Mouse (Mus musculus) kidney, postnatal 4 days (tissue): ENCODE data around the gene P2rx6.
"Not testable (repeated sequence)": the region's sequence is repeated elsewhere in the genome, so short reads cannot be mapped to it uniquely, and the experiment has no call there.

Source experiments
- DNase-seq, 2 experiments: peaks; one replicate each; pipeline ENCODE4 v3.0.0; 2021; ENCODE audit warnings: mixed read lengths in 2 of 2

P2rx6 gene

DNA sequence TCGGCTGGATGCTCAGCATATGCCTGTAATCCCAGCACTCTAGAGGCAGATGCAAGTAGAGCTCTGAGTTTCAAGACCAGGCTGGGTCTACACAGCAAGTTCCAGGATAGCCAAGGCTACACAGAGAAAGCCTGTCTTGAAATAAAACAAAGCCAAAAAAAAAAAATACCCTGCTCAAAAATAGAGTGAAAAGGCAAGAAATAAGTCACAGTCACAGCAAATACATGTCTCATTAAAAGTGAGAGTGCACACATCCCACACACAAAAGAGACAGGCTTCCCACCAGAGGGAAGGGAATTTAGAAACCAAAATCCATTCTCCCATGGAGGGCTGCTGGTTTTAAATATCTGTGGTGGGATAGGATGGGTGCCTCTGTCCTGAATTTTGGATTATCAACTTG, 1.9 kb downstream of the P2rx6 start:
- DNase-seq, result no peak

DNA sequence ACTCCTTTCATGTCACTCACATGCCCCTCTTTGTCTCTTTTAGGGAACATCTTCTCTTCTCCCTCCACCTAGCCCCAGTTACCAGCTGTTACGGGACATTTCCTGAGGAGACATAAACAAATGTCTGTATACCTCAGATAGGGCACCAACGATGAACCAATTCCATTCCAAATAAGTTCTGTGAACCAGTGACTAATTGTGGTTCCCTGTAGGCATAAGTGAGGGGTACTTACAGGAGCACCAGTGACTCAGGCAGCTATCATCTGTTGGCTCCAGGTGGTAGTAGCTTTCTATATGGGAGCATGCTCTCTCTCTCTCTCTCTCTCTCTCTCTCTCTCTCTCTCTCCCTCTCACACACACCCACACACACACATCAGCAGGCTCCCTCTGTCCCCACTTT, 2.5 kb downstream of the P2rx6 start:
- no peak for DNase-seq

DNA sequence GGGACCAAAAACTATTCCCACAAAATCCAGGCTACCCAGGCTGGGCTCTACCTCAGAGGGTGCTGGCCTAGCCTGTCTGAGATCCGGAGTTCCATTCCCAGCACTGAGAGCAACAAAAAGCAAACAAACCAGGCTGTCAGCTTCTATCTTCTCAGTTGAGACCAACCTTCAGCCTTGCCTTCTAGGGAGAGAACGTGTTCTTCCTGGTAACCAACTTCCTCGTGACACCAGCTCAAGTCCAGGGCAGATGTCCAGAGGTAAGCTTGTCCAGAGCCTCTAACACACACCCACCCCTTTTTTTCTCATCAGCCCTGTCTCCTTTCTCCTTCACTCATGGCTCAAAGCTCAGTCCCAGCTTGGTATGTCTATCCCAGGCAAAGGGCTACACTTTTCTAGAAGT, 3.1 kb downstream of the P2rx6 start:
- no peak for DNase-seq

DNA sequence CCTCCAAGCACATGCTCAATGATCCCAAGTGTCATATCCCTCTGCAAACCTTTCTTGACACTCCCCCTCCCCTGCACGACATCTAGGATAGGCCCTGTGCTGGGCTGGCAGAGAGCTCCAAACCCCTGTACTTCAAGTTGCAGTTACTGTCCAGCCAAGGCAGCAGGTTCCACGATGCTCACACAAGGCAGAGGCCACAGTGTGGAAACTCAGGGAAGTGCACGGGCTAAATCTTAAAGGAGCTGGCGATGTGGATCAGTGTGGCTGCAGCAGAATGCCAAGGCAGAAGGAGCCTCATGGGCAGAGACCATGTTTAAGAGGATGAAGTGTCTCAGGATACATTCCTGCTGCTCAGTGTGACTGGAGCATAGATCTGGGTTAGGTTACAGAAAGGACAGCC, 4.5 kb downstream of the P2rx6 start:
- peak in 1 of 2 experiments; percentile 37 for DNase-seq

DNA sequence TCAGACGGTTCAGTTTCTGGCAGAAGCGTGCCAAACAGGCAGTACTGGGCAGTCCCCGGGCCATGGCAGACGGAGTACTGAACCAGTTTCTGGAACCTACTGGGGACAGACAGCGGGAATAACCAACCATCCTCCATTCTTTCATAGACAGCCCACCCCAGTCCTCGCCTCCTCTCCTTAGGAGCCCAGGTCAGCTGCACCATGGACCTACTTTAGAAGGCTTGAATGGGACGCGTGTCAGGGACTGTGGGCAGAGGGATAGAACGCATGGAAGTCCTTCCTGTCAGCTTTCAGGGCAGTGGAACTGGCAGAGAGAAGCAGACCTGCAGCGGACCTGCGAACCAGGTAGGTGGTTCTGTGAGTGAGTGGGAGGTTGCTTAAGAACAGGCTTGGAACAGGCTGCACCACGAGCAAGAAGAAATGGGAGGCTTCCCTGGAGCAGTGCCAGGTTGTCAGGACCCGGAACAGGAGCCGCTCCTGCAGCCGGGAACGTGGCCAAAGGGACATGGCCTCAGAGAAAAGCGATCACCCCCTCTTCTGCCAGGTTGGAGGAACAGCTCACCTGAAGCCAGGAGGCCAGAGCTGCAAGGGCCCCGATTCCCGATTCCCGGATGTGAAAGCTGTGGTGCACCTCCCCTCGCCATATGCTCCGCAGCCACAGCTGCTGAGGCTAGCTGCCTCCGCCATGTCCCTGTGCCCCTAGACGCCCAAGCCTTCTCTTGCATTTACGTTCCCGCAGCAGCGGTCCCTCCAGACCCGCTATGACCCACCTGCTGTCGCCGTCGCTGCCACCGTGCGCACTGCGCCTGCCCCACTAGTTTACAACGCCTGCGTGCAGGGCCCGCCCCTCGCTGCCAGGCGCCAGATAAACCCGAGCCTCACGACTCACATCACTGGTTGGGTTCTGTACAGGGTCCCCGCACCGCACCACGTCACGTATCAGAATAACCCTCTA, 14.5 kb downstream of the P2rx6 start:
- peak; percentile 81 to 86 for DNase-seq

DNA sequence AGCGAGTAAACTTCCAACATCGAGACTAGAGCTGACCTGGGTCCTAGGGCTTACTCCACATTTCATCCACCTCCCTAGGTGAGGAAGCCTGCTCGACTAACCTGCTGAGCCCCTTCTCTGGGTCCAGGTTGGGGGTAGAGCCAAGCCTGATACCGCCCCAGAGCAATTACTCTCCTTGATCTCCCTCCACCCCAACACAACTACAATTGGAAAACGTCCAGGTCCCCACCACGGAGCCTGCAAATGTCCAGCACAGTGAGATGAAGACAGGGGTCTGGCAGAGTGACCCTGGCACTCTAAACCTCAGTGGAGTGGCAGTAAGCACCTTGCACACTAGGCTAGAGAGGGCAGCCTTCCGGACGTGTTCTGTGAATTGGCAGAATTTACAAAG, 15.1 kb downstream of the P2rx6 start:
- DNase-seq, result no peak

DNA sequence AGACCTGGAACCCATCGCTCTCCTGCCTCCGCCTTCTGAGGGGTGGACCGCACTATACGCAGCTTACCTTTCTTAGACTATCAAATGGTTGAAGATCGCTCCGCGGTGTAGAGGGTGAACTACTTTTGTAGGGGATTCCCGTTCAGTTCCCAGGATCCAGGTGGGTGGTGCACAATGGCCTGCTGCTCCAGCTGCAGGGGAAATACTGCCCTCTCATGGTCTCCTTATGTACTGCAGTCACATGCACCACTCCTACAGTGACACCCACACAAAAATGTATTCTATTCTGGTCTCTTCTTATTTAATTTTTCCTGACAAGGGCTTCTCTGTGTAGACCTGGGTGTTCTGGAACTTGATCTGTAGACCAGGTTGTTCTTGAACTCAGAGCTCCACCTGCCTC, 21.4 kb downstream of the P2rx6 start, which contains the start of gene Slc7a4:
Gene Slc7a4 (minus strand): TSS at position 151 of the 400 bp plus-strand sequence.
- DNase-seq, result peak in 1 of 2 experiments; percentile 37

DNA sequence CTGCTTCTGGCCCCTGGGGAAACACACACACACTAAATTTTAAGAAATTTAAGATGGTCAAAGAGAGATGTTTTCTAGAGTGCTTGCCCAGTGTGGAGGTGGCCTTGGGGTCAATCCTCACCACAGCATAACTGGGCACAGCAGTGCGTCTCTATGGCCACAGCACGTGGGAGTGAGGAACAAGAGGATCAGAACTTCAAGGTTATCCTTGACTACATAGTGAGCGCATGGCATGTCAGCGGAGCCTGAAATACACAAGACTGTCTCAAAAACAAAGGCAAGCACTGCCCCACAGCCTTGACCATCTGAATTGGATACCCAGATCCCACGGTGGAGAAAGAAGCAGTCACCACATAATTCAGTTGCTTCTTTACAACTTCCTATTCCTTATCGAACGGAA, 22.9 kb downstream of the P2rx6 start:
- no peak for DNase-seq

DNA sequence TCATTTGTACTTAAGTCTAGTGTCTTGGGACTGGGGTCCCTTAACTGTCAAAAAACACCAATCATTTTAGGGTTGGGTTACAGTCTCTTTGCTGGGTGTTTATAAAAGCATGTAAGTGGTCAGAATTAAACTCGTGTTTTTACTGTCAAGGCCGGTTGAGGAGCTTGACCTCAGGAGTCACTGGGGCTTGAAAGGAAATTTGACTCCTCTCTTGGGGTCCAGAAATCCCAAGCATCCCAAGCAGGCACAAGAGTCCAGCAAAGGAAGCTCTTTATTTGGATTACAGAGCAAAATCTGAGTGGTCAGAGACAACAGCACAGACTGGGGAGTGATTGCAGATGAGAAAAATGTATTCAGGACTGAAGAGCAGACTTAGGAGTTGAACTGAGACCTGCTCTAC, 29.0 kb downstream of the P2rx6 start:
- no peak for DNase-seq

DNA sequence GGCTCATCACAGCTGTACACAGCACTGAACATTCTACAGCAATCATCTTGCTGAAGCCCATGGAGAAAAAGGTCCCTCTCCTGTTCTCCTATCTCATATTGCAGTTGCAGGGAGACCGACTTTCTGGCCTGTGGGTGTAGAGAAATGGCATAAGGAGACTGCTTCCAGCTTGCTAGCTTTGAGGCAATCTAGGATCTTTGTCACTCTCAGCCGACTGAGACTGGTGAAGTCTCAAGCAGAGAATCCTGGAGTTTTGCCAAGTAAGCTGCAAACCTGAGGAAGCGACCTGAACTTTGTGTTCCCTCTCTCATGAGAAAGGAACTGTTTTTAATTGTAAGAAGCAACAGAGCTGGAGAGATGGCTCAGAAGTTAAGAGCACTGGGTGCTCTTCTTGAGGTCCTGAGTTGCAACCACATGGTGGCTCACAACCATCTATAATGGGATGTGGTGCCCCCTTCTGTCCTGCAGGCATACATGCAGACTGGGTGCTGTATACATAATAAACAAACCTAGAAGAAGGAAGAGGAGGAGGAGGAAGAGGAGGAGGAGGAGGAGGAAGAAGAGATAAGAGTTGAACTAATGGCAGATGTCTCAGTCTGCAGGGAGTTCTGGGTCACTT, 39.4 kb downstream of the P2rx6 start:
- no peak for DNase-seq

DNA sequence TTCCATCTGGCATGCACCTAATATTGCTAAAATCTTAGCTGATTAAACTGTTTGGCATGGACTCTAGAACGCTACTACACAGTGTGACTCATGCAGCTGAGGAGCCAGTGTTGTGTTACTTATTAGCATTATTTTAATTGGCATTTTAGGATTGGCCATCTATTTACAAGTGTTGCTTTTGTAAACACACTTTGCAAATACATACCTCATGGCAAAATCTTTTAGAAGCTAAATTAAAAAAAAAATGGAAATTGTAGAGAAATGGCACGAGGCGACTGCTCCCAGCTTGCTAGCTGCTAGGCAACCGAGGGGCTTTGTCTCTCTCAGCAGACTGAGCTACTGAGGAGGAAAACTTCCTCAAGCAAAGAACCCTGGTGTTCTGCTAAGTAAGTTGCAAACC, 43.3 kb downstream of the P2rx6 start:
- DNase-seq, result no peak

DNA sequence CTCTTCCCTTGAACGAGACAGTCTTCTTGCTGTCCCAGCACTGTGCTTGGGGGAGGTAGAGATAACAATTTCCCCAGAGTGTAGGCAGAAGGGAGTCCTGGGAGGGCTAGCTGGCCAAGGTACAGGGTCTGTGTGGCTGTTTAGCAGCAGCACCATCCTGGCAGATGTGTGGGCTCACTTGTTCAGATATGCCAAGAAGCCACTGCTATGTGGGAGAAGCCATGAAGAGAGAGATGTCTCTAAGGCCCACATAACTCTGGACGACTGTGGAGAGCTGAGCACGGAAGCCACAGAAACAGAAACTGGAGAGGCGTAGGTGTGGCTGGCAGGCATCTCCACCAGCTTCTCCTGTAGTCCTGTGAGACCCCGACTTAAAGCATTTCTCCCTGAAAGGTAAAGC, 44.0 kb downstream of the P2rx6 start:
- no peak for DNase-seq

DNA sequence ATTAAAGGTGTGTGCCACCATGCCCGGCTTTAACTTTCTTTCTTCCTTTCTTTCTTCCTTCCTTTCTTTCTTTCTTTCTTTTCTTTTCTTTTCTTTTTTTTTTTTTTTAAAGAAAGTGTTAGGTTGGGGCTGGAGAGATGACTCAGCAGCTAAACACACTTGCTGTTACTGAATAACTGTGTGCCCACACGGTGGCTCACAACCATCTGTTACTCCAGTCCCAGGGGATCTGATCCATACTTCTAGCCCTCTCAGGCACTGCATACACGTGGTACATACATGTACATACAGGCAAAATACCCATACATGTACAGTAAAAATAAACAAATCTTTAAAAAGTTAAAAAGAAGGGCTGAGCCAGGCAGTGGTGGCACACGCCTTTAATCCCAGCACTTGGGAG, 49.7 kb downstream of the P2rx6 start:
- no peak for DNase-seq

DNA sequence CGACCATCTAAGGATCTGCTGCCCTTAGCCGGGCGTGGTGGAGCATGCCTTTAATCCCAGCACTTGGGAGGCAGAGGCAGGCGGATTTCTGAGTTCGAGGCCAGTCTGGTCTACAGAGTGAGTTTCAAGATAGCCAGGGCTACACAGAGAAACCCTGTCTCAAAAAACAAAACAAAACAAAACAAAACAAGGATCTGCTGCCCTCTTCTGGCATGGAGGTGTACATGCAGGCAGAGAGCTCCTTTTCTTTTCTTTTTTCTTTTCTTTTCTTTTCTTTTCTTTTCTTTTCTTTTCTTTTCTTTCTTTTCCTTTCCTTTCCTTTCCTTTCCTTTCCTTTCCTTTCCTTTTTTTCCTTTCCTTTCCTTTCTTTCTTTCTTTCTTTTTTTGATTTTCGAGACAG, 53.1 kb downstream of the P2rx6 start:
- DNase-seq, result not testable (repeated sequence)

DNA sequence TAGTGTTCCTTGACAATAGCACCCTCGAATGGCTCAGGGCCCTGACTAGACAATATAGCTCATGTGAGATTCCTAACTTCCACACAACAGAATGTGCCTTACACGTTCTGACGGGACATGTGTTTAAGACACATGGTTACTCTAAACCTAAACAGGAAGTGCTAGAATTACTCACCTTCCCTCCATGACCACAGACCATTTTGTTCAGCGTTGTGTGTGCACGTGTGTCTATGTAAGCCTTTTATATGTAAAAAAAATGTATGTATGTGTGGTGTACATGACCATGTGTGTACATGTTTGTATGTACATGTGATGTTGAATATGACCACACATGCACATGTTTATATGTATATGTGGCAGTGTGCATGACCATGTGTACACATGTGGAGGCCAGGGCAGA, 54.5 kb downstream of the P2rx6 start:
- no peak for DNase-seq

DNA sequence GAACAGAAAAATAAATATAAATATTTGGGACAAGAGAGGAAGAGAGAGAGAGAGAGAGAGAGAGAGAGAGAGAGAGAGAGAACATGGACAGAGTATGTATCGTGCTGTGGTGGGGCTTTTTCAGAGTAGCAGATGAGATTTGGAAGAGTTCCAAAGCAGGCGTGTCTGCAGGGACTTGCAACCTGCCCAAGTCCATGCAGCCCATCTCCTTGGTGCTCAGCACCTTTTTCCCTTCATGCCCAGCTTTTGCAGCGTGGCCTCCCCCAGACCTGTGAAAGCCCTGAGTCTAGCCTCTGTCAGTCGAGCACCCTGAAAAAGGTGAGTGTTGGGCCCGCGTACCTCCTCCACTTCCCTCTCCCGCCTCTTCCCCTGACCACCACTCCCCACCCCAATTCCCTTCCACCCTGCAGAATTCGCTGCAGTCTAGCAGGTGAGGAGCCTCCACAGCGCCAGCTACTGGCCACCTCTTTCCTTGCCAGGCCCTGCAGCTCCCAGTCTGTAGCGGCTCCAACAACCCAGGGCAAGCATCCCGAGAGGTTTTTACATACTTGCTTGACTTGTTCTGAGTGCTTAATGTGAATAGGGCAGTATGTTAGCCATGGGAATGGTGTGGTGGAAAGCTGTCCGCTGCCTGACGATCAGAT, 56.4 kb downstream of the P2rx6 start:
- peak; percentile 73 to 82 for DNase-seq

DNA sequence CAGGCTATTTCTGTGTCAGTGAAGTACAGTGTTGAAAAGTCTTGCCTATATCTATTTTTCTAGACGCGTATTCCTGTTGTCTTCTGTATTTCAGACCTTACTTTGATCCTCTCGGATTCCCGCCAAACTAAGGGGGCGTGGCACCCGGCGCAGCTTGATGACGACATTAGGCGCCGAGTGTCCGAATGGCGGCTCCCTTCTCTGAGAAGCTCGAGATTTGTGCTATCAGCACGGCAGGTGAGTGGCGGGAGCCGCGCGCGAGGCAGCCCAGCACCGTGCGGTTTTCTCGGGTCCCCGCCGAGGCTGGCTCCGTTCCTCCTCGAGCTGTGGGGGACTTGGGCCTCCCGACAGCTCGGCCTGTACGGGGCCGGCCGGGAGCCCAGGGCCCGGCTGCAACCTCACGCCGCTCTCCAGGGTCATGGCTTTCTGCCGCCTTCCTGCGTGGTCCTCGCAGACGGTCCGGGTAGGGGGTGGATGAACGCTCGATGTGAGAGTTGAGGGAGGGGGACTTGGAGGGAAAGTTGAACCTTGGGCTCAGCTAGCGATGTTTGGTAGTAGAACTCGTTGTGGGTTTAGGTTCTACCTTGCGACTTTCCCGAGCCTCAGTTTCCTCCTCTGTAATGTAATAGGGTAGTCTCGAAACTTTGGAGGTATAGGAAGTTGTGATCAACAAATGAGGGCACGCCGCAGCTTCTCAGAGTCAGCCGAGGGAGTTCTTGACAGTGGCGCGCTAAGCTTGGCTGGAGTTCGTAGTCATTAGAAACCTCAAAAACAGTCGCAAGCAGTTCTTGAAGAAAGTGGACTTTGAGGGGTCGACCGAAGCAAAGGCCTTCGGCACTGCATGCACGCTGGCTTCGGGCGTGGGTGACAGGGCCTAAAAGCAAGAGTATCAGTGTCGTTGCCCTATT, 57.8 kb downstream of the P2rx6 start, which contains the start of gene Smpd4:
Gene Smpd4 (plus strand): TSS at position 157 of the 908 bp plus-strand sequence.
- DNase-seq, result peak; percentile 97 to 98

DNA sequence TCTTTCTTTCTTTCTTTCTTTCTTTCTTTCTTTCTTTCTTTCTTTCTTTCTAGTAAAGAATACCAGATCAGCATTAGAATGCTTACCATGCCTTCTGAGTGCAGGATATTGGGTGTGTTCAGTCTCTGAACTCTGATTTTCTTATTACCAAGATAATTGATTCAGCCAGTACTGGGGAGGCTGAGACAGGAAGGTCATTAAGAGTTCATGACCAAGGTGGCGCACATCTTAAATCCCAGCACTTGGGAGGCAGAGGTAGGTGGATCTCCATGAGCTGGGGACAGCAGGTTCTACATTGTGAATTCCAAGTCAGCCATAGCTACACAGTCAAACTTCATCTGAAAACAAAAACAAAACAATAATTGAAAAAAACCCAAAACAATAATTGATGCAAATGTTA, 60.3 kb downstream of the P2rx6 start:
- DNase-seq, result no peak

DNA sequence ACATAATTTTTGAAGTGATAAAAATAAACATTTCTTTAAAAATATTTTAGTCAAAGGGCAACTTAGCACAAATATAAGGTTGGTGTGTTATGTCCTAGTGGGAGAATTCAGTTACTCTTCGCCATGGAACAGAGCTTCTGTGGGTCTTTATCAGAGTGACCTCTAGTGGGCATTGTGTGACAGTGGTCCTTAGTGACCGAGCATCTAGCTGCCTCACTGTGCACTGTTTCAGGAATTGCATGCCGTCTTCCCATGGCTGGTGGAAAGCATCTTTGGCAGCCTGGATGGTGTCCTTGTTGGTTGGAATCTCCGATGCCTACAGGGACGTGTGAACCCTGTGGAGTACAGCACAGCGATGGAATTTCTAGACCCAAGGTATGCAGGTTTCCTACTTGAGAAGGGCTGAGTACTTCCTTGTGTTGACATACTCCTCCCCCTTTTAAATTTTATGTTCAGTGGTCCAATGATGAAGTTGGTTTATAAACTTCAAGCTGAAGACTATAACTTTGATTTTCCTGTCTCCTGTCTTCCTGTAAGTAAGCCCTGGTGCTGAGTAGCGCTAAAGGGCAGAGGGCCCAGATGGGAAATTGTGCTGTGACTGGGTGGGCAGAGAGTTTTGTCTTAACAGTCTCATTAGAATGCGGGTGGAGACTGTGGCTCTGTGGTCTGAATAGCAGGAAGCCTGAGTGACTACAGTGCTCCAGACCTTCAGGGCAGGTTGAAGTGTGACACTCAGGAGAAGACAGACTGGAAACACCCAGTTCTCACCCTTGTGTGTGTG, 64.0 kb downstream of the P2rx6 start:
- peak in 1 of 2 experiments; percentile 11 for DNase-seq

DNA sequence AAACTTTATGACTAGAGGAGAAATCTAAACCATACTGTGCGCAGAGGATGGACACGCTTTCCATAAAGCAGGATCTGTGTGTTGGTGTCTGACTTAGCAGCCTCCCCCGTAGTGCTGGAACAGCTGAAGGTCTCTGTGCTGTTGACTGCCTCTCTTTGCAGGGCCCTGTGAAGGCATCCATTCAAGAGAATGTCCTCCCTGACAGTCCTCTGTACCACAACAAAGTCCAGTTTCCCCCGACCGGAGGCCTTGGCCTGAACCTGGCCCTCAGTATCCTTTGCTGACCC, 64.5 kb downstream of the P2rx6 start:
- DNase-seq, result no peak
